Mouse (Mus musculus) left cerebral cortex, postnatal 14 days (tissue): ENCODE data around the gene Gcm2. TPM values are rescaled to one million over a fixed set of nuclear protein-coding genes. Genes with fewer than 3 reads are reported as not detected.

Source experiments
- DNase-seq, 2 experiments: peaks; one replicate each; pipeline ENCODE4 v3.0.0; 2021 to 2022; ENCODE audit warnings: low spot score in 2 of 2, mixed read lengths in 1 of 2
- intact Hi-C: fragments of 180-260 bp; cut with DNase I; formaldehyde crosslinking; loops from one replicate; pipeline ENCODE4 v1.15.1; 2025
- long read RNA-seq, 2 experiments: library from polyadenylated mRNA; stranded (forward); transcript quantifications; one replicate each; pipeline ENCODE4 v2.0.0; 2021
- total RNA-seq, 2 experiments: library from RNA; stranded (reverse); gene quantifications; 2 replicates each; pipeline ENCODE4 v1.2.3; 2021

Gcm2 gene
- not detected for total RNA-seq
- long read RNA-seq, experiment 1, result 0 reads
- long read RNA-seq, experiment 2, result 0 reads

- DNase-seq, result no peak
- intact Hi-C loops, result no loop called here
These were observed at the start of gene Gcm2 for GRCm38 (mm10) chr13:41110935-41111334. TSS of gene Gcm2 (minus strand) at chr13:41111035.

GRCm38 (mm10) chr13:41158426-41158825 lies 47.6 kb upstream of the Gcm2 start:
- peak in 1 of 2 experiments; percentile 8 for DNase-seq
- intact Hi-C loops, result no loop called here

GRCm38 (mm10) chr13:41153146-41153545 lies 42.3 kb upstream of the Gcm2 start:
- no peak for DNase-seq
- intact Hi-C loops, result no loop called here

- DNase-seq, result peak; percentile 57 to 76
These were observed 35.4 kb upstream of the Gcm2 start for GRCm38 (mm10) chr13:41146271-41146670.

GRCm38 (mm10) chr13:41145433-41145970 lies 34.7 kb upstream of the Gcm2 start:
- DNase-seq, result no peak
- intact Hi-C loops, result no loop called here

More at GRCm38 (mm10) chr13:41146271-41146670, 35.4 kb upstream of the Gcm2 start:
- intact Hi-C loops, result no loop called here

- intact Hi-C loops, result loop anchor here (2.0 kb wide), 1 partner anchor 102 kb away; no protein-coding TSS in a partner anchor
These were observed 24.1 kb upstream of the Gcm2 start for GRCm38 (mm10) chr13:41134901-41135300.

GRCm38 (mm10) chr13:41129061-41129460 lies 18.2 kb upstream of the Gcm2 start:
- DNase-seq, result peak; percentile 15 to 58
- intact Hi-C loops, result no loop called here

More at GRCm38 (mm10) chr13:41134901-41135300, 24.1 kb upstream of the Gcm2 start:
- peak; percentile 40 to 70 for DNase-seq

GRCm38 (mm10) chr13:41128326-41128725 lies 17.5 kb upstream of the Gcm2 start:
- DNase-seq, result no peak
- intact Hi-C loops, result no loop called here

- no peak for DNase-seq
- intact Hi-C loops, result no loop called here
These were observed 12.9 kb upstream of the Gcm2 start for GRCm38 (mm10) chr13:41123666-41124225.

GRCm38 (mm10) chr13:41119152-41119945 lies 8.5 kb upstream of the Gcm2 start:
- intact Hi-C loops, result no loop called here
- DNase-seq, result no peak

GRCm38 (mm10) chr13:41113940-41114339 lies 3.1 kb upstream of the Gcm2 start, which contains the start of gene Sycp2l:
TSS of gene Sycp2l (plus strand) at chr13:41114307.
- no peak for DNase-seq
- intact Hi-C loops, result no loop called here

- intact Hi-C loops, result no loop called here
- DNase-seq, result no peak
These were observed 5.3 kb downstream of the Gcm2 start for GRCm38 (mm10) chr13:41105541-41105940.

- intact Hi-C loops, result no loop called here
These were observed 6.9 kb downstream of the Gcm2 start for GRCm38 (mm10) chr13:41103841-41104525.

GRCm38 (mm10) chr13:41100031-41100430 lies 10.8 kb downstream of the Gcm2 start:
- intact Hi-C loops, result no loop called here
- no peak for DNase-seq

More at GRCm38 (mm10) chr13:41103841-41104525, 6.9 kb downstream of the Gcm2 start:
- DNase-seq, result no peak

- intact Hi-C loops, result no loop called here
- no peak for DNase-seq
These were observed 12.5 kb downstream of the Gcm2 start for GRCm38 (mm10) chr13:41098325-41098724.

- intact Hi-C loops, result no loop called here
- no peak for DNase-seq
These were observed 13.3 kb downstream of the Gcm2 start for GRCm38 (mm10) chr13:41097324-41098058.

GRCm38 (mm10) chr13:41094160-41094559 lies 16.7 kb downstream of the Gcm2 start:
- no peak for DNase-seq
- intact Hi-C loops, result no loop called here

GRCm38 (mm10) chr13:41091271-41091670 lies 19.6 kb downstream of the Gcm2 start:
- intact Hi-C loops, result no loop called here
- DNase-seq, result no peak

- no peak for DNase-seq
- intact Hi-C loops, result loop anchor here (5.0 kb wide), 1 partner anchor 149 kb away; no protein-coding TSS in a partner anchor
These were observed 22.1 kb downstream of the Gcm2 start for GRCm38 (mm10) chr13:41088746-41089145.
